Mouse (Mus musculus) CH12F3 (cell line): ENCODE results near the gene Olfr1202.

ENCODE experiments used
- in situ Hi-C: fragments of 300-500 bp; cut with MboI; formaldehyde crosslinking; loops from 2 replicates; pipeline ENCODE4 v1.14.3; 2020; ENCODE audit warnings: low sequenced_read_pairs

Olfr1202 gene

GRCm38 (mm10) chr2:88814196-88814595, at the start of gene Olfr1202:
Gene Olfr1202, plus strand, starts transcription at chr2:88814496.
- in situ Hi-C loops: no loop called here

- in situ Hi-C loops: no loop called here
These were observed 43.9 kb upstream of the Olfr1202 start, which contains the start of gene Olfr1200 for GRCm38 (mm10) chr2:88770388-88770787. Gene Olfr1200, minus strand, starts transcription at chr2:88770488.

- in situ Hi-C loops: no loop called here
These were observed 21.6 kb upstream of the Olfr1202 start, which contains the start of gene Olfr1201 for GRCm38 (mm10) chr2:88792736-88793135. Gene Olfr1201, plus strand, starts transcription at chr2:88793036.

GRCm38 (mm10) chr2:88829437-88829836, 15.1 kb downstream of the Olfr1202 start, which contains the start of gene Olfr1205:
Gene Olfr1205, plus strand, starts transcription at chr2:88829737.
- in situ Hi-C loops: no loop called here

- in situ Hi-C loops: no loop called here
These were observed 24.2 kb downstream of the Olfr1202 start for GRCm38 (mm10) chr2:88838477-88838876.

- in situ Hi-C loops: no loop called here
These were observed 34.7 kb downstream of the Olfr1202 start, which contains the start of gene Olfr1204 for GRCm38 (mm10) chr2:88848992-88849391. Gene Olfr1204, plus strand, starts transcription at chr2:88849292.

- in situ Hi-C loops: no loop called here
These were observed 48.6 kb downstream of the Olfr1202 start, which contains the start of gene Olfr1206 for GRCm38 (mm10) chr2:88862931-88863330. Gene Olfr1206, plus strand, starts transcription at chr2:88863231.
